9 mouse cellular contexts compared by ENCODE assay signal in the genomic region with DNA sequence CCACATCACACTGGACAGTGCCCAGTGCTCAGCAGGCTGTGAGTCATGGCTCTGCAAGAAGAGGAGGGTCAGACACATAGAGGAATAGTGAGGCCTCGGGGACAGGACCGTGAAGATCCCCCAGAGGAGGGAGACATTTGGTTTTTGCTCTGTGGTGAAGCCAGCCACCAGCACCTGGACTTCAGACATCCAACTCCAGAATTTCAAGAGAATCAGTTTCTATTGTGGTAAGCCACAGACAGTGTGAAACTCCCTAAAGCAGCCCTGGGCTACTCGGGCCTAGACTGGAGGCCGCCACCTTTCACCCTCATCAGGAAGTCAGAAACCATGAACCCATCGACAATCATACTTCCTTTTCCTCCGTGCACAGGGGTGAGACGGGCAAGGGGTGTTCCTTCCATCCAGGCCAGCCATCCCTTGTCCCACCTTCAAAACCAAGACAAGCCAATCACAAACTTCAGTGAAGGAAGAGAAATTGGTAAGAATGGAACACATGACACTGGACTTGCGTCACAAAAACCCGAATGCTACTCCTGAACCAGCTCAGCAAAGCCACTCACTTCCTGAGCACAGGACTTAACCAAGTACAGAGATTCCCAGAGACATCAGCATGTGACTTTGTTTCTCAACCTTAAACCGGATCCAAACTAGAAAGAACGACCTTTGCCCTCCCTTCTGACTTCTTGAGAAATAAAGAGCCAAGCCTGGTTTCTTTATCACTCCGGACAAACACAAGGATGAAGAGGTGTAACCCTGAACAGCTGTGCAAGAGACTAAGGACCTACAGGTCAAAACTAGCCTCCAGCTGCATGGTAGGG. TPM values are rescaled to one million over a fixed set of nuclear protein-coding genes. Genes with fewer than 3 reads are reported as not detected.
DNase-seq lines count a peak whose midpoint lies in the region; ATAC-seq and TF ChIP-seq lines count a peak whose summit lies in the region.
"Had no signal": no experiment of that assay in that cellular context is flagged by ENCODE, and none has a peak within 500 bp of the region (broad histone marks: within the 10 kb centered on the region; RNA-seq: fewer than 3 reads in every experiment).

No protein-coding gene starts in this region.

- no peaks in the 10 kb centered on the region for H3K9me3 ChIP-seq in lung, postnatal 0 days (ENCODE audit: low read length)
- no peaks in the 10 kb centered on the region for H3K9me3 ChIP-seq in liver, embryonic 16.5 days (replicated peaks; ENCODE audit: control insufficient read depth, low read length)
- H3K9me3 ChIP-seq: neural tube, embryonic 13.5 days had no signal

- peak; percentile 48 for ATAC-seq in lung, postnatal 0 days
- ATAC-seq in liver, embryonic 16.5 days (ENCODE audit: low read depth) = peak; percentile 50
- ATAC-seq in megakaryocyte-erythroid progenitor cell, adult 5-6 weeks (replicated peaks; ENCODE audit: low FRiP score, low TSS enrichment, poor library complexity, severe bottlenecking) = no peak

- peak; percentile 41 for DNase-seq in lung, postnatal 0 days (ENCODE audit: low spot score)
- no peak for DNase-seq in lung, postnatal 10 days
- DNase-seq in adrenal gland, postnatal 25 days = peak; percentile 44
- peak; percentile 88 for DNase-seq in yolk sac, embryonic 10.5 days (ENCODE audit: low spot score)
- DNase-seq in urinary bladder, postnatal 4 days (ENCODE audit: low spot score in 2 of 2) = no peak

- no peak overlapping the region for H3K27ac ChIP-seq in lung, postnatal 0 days (ENCODE audit: low read length)
- no peak overlapping the region; the same call in 1 of the 2 replicates for H3K27ac ChIP-seq in liver, embryonic 16.5 days (ENCODE audit: low read length)
- H3K27ac ChIP-seq: neural tube, embryonic 13.5 days had no signal

- H3K9ac ChIP-seq in lung, postnatal 0 days (replicated peaks; ENCODE audit: low read depth) = no peak overlapping the region
- H3K9ac ChIP-seq in liver, embryonic 16.5 days (ENCODE audit: low read depth, low read length) = no peak overlapping the region
- H3K9ac ChIP-seq: neural tube, embryonic 13.5 days had no signal

- no peaks in the 10 kb centered on the region for H3K27me3 ChIP-seq in lung, postnatal 0 days (replicated peaks; ENCODE audit: insufficient read depth, low read length)
- H3K27me3 ChIP-seq in liver, embryonic 16.5 days (ENCODE audit: control insufficient read depth, insufficient read depth, low read depth, low read length) = no peaks in the 10 kb centered on the region
- H3K27me3 ChIP-seq: neural tube, embryonic 13.5 days had no signal

- TF ChIP-seq EP300 in lung, postnatal 0 days (IDR thresholded peaks at IDR 0.05) = peak; percentile 59

- no peak overlapping the region for H3K4me3 ChIP-seq in lung, postnatal 0 days (ENCODE audit: low read depth, low read length)
- no peak overlapping the region for H3K4me3 ChIP-seq in liver, embryonic 16.5 days (ENCODE audit: low read depth, low read length)
- H3K4me3 ChIP-seq: erythroblast, embryonic 14.5 days; neural tube, embryonic 13.5 days had no signal

- WGBS in lung, postnatal 0 days = 59% methylated on average over 12 of the region's 12 CpGs
- WGBS in liver, embryonic 16.5 days (ENCODE audit: insufficient replicate concordance) = 30% methylated on average over 12 of the region's 12 CpGs

- H3K4me2 ChIP-seq in lung, postnatal 0 days (replicated peaks; ENCODE audit: low read depth, low read length) = no peak overlapping the region
- no peak overlapping the region for H3K4me2 ChIP-seq in liver, embryonic 16.5 days (ENCODE audit: low read depth, low read length)
- H3K4me2 ChIP-seq: neural tube, embryonic 13.5 days had no signal

- no peaks in the 10 kb centered on the region for H3K4me1 ChIP-seq in lung, postnatal 0 days (ENCODE audit: insufficient read depth, low read depth, low read length)
- peaks cover 9% of the 10 kb centered on the region for H3K4me1 ChIP-seq in liver, embryonic 16.5 days (ENCODE audit: control insufficient read depth, low read depth, low read length)
- H3K4me1 ChIP-seq: neural tube, embryonic 13.5 days had no signal

- TF ChIP-seq CTCF in lung, postnatal 0 days (IDR thresholded peaks at IDR 0.05) = no peak

- no peaks in the 10 kb centered on the region for H3K36me3 ChIP-seq in lung, postnatal 0 days (ENCODE audit: insufficient read depth, low read length)
- H3K36me3 ChIP-seq in liver, embryonic 16.5 days (ENCODE audit: control insufficient read depth, insufficient read depth) = no peaks in the 10 kb centered on the region
- H3K36me3 ChIP-seq: neural tube, embryonic 13.5 days had no signal

RNA-seq across cellular contexts. Expression of a gene that starts 14.4 kb away (rescaled TPM):
- 17.8 and 19.9 TPM in 2 replicates for polyA plus RNA-seq in lung, postnatal 0 days (2015; fragmentation: Nextera tagmentation; extraction: Ambion mirVana)
- total RNA-seq in adrenal gland, postnatal 25 days (2021) = 10.6 and 11.4 TPM in 2 replicates
- polyA plus RNA-seq in liver, embryonic 16.5 days (2015; fragmentation: Nextera tagmentation; extraction: Ambion mirVana) = 6.3 and 7.4 TPM in 2 replicates
- 0.35 TPM in 1 of 2 replicates, not detected in the other for total RNA-seq in megakaryocyte-erythroid progenitor cell, adult 5-6 weeks (2014; fragmentation: Nextera tagmentation)
- total RNA-seq in megakaryocyte-erythroid progenitor cell, adult 5-6 weeks (2017) = not detected in 2 replicates

RNA-seq across cellular contexts. Expression of a gene that starts 33.2 kb away (rescaled TPM):
- polyA plus RNA-seq in lung, postnatal 0 days (2015; fragmentation: Nextera tagmentation; extraction: Ambion mirVana) = 201 and 223 TPM in 2 replicates
- total RNA-seq in adrenal gland, postnatal 25 days (2021) = 75.0 and 77.5 TPM in 2 replicates
- 37.0 and 38.0 TPM in 2 replicates for polyA plus RNA-seq in liver, embryonic 16.5 days (2015; fragmentation: Nextera tagmentation; extraction: Ambion mirVana)
- 27.5 and 63.2 TPM in 2 replicates for total RNA-seq in megakaryocyte-erythroid progenitor cell, adult 5-6 weeks (2014; fragmentation: Nextera tagmentation)
- 35.5 and 46.5 TPM in 2 replicates for total RNA-seq in megakaryocyte-erythroid progenitor cell, adult 5-6 weeks (2017)

Comparison
In these comparisons a context has a peak if more than half of its experiments do, and no peak if none do; other contexts are left out.
1. DNase-seq: peak in lung, postnatal 0 days (single experiment), adrenal gland, postnatal 25 days (single experiment) and yolk sac, embryonic 10.5 days (single experiment); none in lung, postnatal 10 days (single experiment) and urinary bladder, postnatal 4 days (0 of 2).